Mouse (Mus musculus) brain, adult 2 months (tissue): Measurements from ENCODE around the gene Snx30.
A peak's percentile ranks its signal among the peaks of the same experiment; 100 is the strongest.

Source experiments
- DNase-seq: peaks from one replicate; pipeline ENCODE4 v3.0.0; 2011; ENCODE audit warnings: low read depth, low spot score

Snx30 gene

GRCm38 (mm10) chr4:59870859-59871591 is 65.4 kb downstream of the Snx30 start:
- peak; percentile 93 for DNase-seq

GRCm38 (mm10) chr4:59873240-59873639 is 67.6 kb downstream of the Snx30 start:
- no peak for DNase-seq

GRCm38 (mm10) chr4:59873830-59874229 is 68.2 kb downstream of the Snx30 start:
- DNase-seq, result no peak

- DNase-seq, result no peak
Observed at GRCm38 (mm10) chr4:59876570-59876969, 70.9 kb downstream of the Snx30 start.

- no peak for DNase-seq
Observed at GRCm38 (mm10) chr4:59877025-59877424, 71.4 kb downstream of the Snx30 start.

GRCm38 (mm10) chr4:59878595-59878994 is 73.0 kb downstream of the Snx30 start:
- DNase-seq, result no peak

GRCm38 (mm10) chr4:59879444-59879843 is 73.8 kb downstream of the Snx30 start:
- peak; percentile 53 for DNase-seq

GRCm38 (mm10) chr4:59880725-59881124 is 75.1 kb downstream of the Snx30 start:
- peak; percentile 82 for DNase-seq

GRCm38 (mm10) chr4:59881210-59881609 is 75.6 kb downstream of the Snx30 start:
- DNase-seq, result no peak

GRCm38 (mm10) chr4:59884136-59884696 is 78.6 kb downstream of the Snx30 start:
- no peak for DNase-seq

- no peak for DNase-seq
Observed at GRCm38 (mm10) chr4:59886281-59886680, 80.6 kb downstream of the Snx30 start.

- no peak for DNase-seq
Observed at GRCm38 (mm10) chr4:59887011-59887410, 81.4 kb downstream of the Snx30 start.

GRCm38 (mm10) chr4:59888014-59888413 is 82.4 kb downstream of the Snx30 start:
- DNase-seq, result no peak

- peak; percentile 93 for DNase-seq
Observed at GRCm38 (mm10) chr4:59890086-59890600, 84.5 kb downstream of the Snx30 start.

GRCm38 (mm10) chr4:59891723-59892416 is 86.2 kb downstream of the Snx30 start:
- no peak for DNase-seq

GRCm38 (mm10) chr4:59892731-59893130 is 87.1 kb downstream of the Snx30 start:
- DNase-seq, result peak; percentile 68

GRCm38 (mm10) chr4:59894415-59894814 is 88.8 kb downstream of the Snx30 start:
- DNase-seq, result no peak

GRCm38 (mm10) chr4:59894977-59895575 is 89.4 kb downstream of the Snx30 start:
- DNase-seq, result no peak

- no peak for DNase-seq
Observed at GRCm38 (mm10) chr4:59896000-59896399, 90.4 kb downstream of the Snx30 start.

GRCm38 (mm10) chr4:59897814-59898520 is 92.3 kb downstream of the Snx30 start:
- no peak for DNase-seq

GRCm38 (mm10) chr4:59898521-59898919 is 92.9 kb downstream of the Snx30 start:
- DNase-seq, result no peak
